Mouse (Mus musculus) embryonic fibroblast, embryonic 13.5 days (primary cell): Measurements from ENCODE around the gene 0610037L13Rik.

Source experiments
- CTCF ChIP-seq: IDR thresholded peaks from 2 replicates; pipeline ENCODE4 v1.5.1; 2011; ENCODE audit warnings: mild to moderate bottlenecking, control low read depth, low read length, moderate library complexity, borderline replicate concordance; ENCODE audit not compliant: insufficient read depth
- POLR2A ChIP-seq: IDR thresholded peaks from 2 replicates; pipeline ENCODE4 v1.6.1; 2011; ENCODE audit warnings: low read depth, mild to moderate bottlenecking, control low read depth, low read length, moderate library complexity

- TF ChIP-seq CTCF, result no peak
- TF ChIP-seq POLR2A, result no peak
Observed at GRCm38 (mm10) chr4:107848546-107848945, 41.1 kb upstream of the 0610037L13Rik start.
